Mouse (Mus musculus) erythroblast, embryonic 14.5 days (primary cell): ENCODE data around the gene Cacna2d1.

Experiments used
- GATA1 ChIP-seq: IDR thresholded peaks from 2 replicates; pipeline ENCODE4 v1.6.1; 2012; ENCODE audit warnings: low read length, inconsistent platforms, mixed read lengths
- TAL1 ChIP-seq: IDR thresholded peaks from 3 replicates; pipeline ENCODE4 v1.6.1; 2012; ENCODE audit warnings: low read length, inconsistent platforms, mixed read lengths

DNA sequence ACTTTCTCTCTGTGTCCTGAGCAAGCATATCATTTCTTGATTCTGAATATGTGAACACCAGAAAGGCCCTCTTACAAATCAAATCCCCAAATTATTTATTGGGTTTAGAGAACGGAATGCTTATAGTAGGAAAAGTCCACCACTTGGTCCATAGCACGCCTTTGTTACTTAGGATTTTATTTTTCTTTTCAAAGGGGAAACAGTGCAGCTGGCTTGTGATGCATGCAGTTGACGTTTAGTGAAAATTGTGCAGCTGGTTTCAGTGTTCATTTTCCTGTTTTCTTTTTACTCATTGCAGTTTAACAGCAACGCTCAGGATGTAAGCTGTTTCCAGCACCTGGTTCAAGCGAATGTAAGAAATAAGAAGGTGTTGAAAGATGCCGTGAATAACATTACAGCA, 365.1 kb downstream of the Cacna2d1 start:
- TF ChIP-seq GATA1 (no peak), TAL1 (no peak)
